Mouse (Mus musculus) monocyte, adult 2 months (primary cell): Measurements from ENCODE around the gene Tmem198.

Experiments used
- DNase-seq, 2 experiments: peaks; one replicate each; pipeline ENCODE4 v3.0.0; 2022; ENCODE audit warnings: low spot score in 2 of 2, low read depth in 1 of 2

Gene Tmem198

GRCm38 (mm10) chr1:75516703-75517380 lies 37.5 kb downstream of the Tmem198 start:
- DNase-seq: no peak

DNA sequence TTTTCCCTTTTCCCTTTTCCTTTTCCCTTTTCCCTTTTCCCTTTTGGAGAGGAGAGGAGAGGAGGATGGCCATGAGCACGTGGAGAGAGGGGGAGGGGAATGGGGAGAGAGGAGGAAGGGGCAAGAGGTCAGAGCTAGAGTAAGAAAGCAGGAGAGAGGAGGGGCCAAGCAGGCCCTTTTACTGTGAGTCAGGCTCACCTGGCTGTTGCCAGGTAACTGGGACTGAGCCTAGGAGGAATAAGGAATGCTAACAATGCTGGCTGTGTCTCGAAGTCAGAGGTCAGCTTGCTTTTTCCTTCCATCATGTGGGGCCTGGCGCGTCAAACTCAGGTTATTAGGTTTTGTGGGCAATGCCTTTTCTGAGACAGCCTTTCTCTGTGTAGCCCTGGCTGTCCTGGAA lies 38.7 kb downstream of the Tmem198 start:
- no peak for DNase-seq

DNA sequence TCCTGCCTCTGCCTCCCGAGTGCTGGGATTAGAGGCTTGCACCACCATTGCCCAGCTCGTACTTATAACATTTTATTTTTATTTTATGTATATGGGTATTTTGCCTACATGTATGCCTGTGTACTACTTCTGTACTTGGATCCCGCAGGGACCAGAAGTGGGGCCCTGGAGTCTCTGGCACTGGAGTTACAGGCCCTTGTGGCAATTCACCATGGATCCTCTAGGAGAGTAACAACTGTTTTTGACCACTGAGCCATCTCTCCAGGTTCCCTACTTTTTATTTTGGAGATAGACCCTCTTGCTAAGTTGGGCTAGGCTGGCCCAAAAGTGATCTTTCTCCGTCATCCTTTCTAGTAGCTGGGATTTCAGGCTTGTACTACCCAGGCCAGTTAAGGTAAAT lies 39.1 kb downstream of the Tmem198 start:
- DNase-seq: no peak

DNA sequence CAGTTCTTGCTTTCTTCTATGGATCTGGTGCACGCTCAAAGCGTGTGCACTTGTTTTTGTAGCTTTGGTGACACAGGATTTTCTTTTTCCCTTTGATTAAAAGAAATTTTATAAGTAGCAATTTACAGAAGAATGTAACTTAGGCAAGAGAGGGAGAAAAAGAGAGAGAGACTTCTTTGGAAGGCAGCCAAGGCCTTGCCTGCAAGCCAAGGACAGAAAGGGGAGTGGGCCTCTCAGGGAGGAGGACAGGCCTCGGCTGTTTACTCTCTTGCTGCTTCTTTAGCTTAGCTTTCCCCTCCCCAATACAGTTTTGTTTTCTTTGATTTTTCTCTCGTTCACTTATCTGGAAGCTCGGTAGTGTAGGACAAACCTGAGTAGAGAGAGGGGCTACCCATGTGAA lies 40.2 kb downstream of the Tmem198 start:
- DNase-seq: no peak

DNA sequence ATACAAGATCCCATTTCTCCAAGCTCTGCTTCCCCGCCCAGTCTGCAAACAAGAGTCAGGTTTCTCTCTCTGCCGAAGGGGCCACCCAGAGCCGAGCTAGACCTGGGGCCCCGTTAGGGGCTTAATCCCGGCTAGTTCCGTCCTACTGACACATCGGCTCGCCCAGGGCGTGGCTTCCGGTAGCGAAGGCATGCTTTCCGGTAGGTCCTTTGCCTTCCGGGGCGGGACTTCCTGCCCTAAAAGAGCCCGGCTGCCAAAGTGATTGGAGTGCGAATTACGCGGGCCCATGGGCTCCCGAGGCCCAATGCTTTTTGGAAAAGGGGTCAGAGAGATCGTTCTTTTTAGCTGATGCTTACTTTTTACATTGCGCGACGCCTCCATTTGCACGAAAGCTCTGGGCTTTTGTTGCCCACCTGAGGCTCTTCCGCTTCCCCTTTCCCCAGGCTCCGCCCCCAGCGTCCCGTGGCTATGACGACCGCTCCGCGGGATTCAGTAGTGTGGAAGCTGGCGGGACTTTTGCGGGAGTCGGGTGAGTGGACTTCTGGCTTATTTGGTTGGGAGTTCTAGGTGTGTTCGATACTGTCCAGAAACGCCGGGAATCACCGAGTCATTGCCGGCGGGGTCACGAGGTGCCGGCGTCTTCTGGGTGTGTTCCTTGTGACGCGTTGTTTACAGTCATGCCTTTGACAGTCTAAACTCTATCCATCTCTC lies 42.1 kb downstream of the Tmem198 start, which contains the start of gene Stk11ip:
Gene Stk11ip, plus strand, starts transcription at position 209 of the 711 bp plus-strand sequence.
- DNase-seq: peak; percentile 88 to 91

- DNase-seq: peak in 1 of 2 experiments; percentile 22
These were observed 45.3 kb downstream of the Tmem198 start for GRCm38 (mm10) chr1:75524679-75525078.

GRCm38 (mm10) chr1:75530546-75530945 lies 51.2 kb downstream of the Tmem198 start:
- no peak for DNase-seq

DNA sequence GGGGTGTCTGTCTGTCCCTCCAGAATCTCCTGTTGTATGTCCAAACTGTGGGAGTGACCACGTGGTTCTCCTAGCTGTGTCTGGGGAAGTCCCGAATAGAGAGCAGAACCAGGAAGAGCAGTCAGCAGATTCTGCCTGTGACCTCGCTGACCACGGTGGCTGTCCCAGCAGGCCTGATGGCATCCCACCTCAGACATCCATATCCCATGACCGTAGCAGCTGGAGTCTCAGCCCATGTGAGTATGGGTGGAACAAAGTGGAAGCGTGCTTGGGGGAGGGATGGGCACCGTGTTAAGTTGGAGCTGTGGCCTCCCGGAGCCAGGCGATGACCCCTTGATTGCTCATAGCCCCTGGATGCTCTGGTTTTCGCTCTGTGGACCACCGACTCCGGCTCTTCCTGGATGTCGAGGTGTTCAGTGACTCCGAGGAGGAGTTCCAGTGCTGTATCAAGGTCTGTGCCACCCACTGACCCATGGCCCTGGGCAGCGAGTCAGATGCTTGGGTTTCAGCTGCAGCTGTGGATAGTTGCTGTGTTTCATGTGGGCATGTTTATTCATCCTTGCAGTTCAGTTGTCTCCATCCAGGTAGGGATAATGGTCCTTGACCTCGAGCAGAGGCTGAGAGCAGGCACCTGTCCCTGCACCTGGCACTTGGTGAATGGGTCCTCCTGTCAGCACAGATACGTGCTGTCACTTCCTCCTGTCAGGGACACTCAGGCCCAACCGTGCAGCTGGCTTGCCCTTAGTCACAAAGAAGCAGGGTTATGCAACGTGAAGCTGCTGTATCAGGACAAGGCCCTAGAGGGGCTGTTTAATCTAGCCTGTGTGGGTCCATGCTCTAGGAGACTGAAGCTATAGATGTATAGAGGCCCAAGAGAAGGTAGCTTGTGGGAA lies 53.2 kb downstream of the Tmem198 start:
- DNase-seq: no peak

- no peak for DNase-seq
These were observed 54.3 kb downstream of the Tmem198 start for GRCm38 (mm10) chr1:75533325-75534252.
